ENCODE assay signal across 26 mouse cellular contexts in genomic region chr17:87172031-87172430, GRCm38 (mm10).
DNase-seq lines count a peak whose midpoint lies in the region; TF ChIP-seq lines count a peak whose summit lies in the region.
"Had no signal": no experiment of that assay in that cellular context is flagged by ENCODE, and none has a peak within 500 bp of the region (broad histone marks: within the 10 kb centered on the region; RNA-seq: fewer than 3 reads in every experiment).

No protein-coding gene starts in this region.

- DNase-seq in kidney, adult 2 months: peak; percentile 27
- DNase-seq in kidney, postnatal 4 days: no peak
- peak; percentile 32 for DNase-seq in 3134 (ENCODE audit: extremely low read depth, insufficient read length, low spot score)
- peak; percentile 68 for DNase-seq in 3T3-L1 (ENCODE audit: low read depth, low spot score)
- DNase-seq in urinary bladder, adult 18-20 months (ENCODE audit: low spot score in 2 of 2): no peak
- no peak for DNase-seq in layer of hippocampus, adult 9-10 months (ENCODE audit: low spot score)
- DNase-seq in layer of hippocampus, adult 11-12 months (ENCODE audit: low spot score): no peak
- DNase-seq: adrenal gland, postnatal 10 days; adrenal gland, postnatal 36 days; cerebellum, adult 11-12 months; cerebellum, adult 8-10 months; cerebellum, postnatal 10 days; cerebellum, postnatal 36 days; embryo, embryonic 11 days; forebrain, postnatal 0 days; gastrocnemius, postnatal 25 days; heart, postnatal 10 days; heart, postnatal 36 days had no signal

- H3K36me3 ChIP-seq in kidney, adult 2 months (ENCODE audit: control insufficient read depth, insufficient read depth, low read length): no peaks in the 10 kb centered on the region
- H3K36me3 ChIP-seq: embryonic facial prominence, embryonic 10.5 days; heart, embryonic 12.5 days; heart, embryonic 15.5 days; hindbrain, embryonic 10.5 days; hindbrain, embryonic 13.5 days; intestine, embryonic 15.5 days had no signal

- TF ChIP-seq POLR2A in kidney, adult 2 months (IDR thresholded peaks at IDR 0.05; ENCODE audit: low read depth, low read length): no peak
- TF ChIP-seq POLR2A in bone marrow macrophage, adult 2 months (IDR thresholded peaks at IDR 0.05; ENCODE audit: borderline replicate concordance, low read depth, low read length): no peak

- H3K4me1 ChIP-seq in kidney, adult 2 months (ENCODE audit: control insufficient read depth, insufficient read depth, low read length): peaks cover 2% of the 10 kb centered on the region; the same call in 1 of the 2 replicates
- peaks cover 27% of the 10 kb centered on the region for H3K4me1 ChIP-seq in bone marrow macrophage, adult 2 months (ENCODE audit: control insufficient read depth, insufficient read depth, low read length)
- H3K4me1 ChIP-seq: intestine, embryonic 15.5 days had no signal

- H3K27me3 ChIP-seq in kidney, adult 2 months (replicated peaks; ENCODE audit: control insufficient read depth, insufficient read depth, low read length): no peaks in the 10 kb centered on the region
- H3K27me3 ChIP-seq: embryonic facial prominence, embryonic 13.5 days; heart, embryonic 12.5 days; heart, embryonic 15.5 days; hindbrain, embryonic 13.5 days; intestine, embryonic 15.5 days had no signal

- no peak overlapping the region for H3K27ac ChIP-seq in kidney, adult 2 months (ENCODE audit: insufficient read depth, low read depth, low read length)
- H3K27ac ChIP-seq in bone marrow macrophage, adult 2 months (ENCODE audit: insufficient read depth, low read depth, low read length): peak overlapping the region; percentile 45; the same call in 1 of the 2 replicates
- H3K27ac ChIP-seq: embryonic facial prominence, embryonic 10.5 days; embryonic facial prominence, embryonic 13.5 days; heart, embryonic 15.5 days; hindbrain, embryonic 10.5 days; hindbrain, embryonic 13.5 days; intestine, embryonic 15.5 days had no signal

- no peak overlapping the region for H3K4me3 ChIP-seq in kidney, adult 2 months (ENCODE audit: insufficient read depth, low read depth, low read length)
- no peak overlapping the region for H3K4me3 ChIP-seq in bone marrow macrophage, adult 2 months (ENCODE audit: insufficient read depth, low read length)
- H3K4me3 ChIP-seq: embryonic facial prominence, embryonic 10.5 days; embryonic facial prominence, embryonic 13.5 days; heart, embryonic 12.5 days; heart, embryonic 15.5 days; hindbrain, embryonic 10.5 days; hindbrain, embryonic 13.5 days; intestine, embryonic 15.5 days had no signal

- TF ChIP-seq CTCF in kidney, adult 2 months (conservative IDR thresholded peaks at IDR 0.05; ENCODE audit: insufficient read depth, insufficient read length, low read depth, low read length): no peak
- TF ChIP-seq CTCF in bone marrow macrophage, adult 2 months (IDR thresholded peaks at IDR 0.05; ENCODE audit: low read depth, low read length): no peak

- WGBS in kidney, adult 2 months: 70% methylated on average over 3 of the region's 3 CpGs

Comparison
In these comparisons a context has a peak if more than half of its experiments do, and no peak if none do; other contexts are left out.
1. DNase-seq: peak in kidney, adult 2 months (single experiment), 3134 (single experiment) and 3T3-L1 (single experiment); none in kidney, postnatal 4 days (0 of 2), urinary bladder, adult 18-20 months (0 of 2), layer of hippocampus, adult 9-10 months (single experiment) and layer of hippocampus, adult 11-12 months (single experiment).